Mouse (Mus musculus): ENCODE measurements around the gene Pxn. TPM values are rescaled to one million over a fixed set of nuclear protein-coding genes. Genes with fewer than 3 reads are reported as not detected.

Pxn gene
- polyA plus RNA-seq, 1 experiment = 194 TPM

- TF ChIP-seq POLR2A (IDR thresholded peaks at IDR 0.05; ENCODE audit: borderline replicate concordance, insufficient read depth, low read length) (no peak), CTCF (IDR thresholded peaks at IDR 0.05; ENCODE audit: borderline replicate concordance, insufficient read depth, low read depth, low read length) (no peak)
- no peaks in the 10 kb centered on the region for H3K27me3 ChIP-seq (ENCODE audit: control insufficient read depth, insufficient read depth, low read length)
- DNase-seq = peak in 1 of 2 experiments; percentile 46
- peak overlapping the region; percentile 82 for H3K4me3 ChIP-seq (replicated peaks; ENCODE audit: insufficient read depth, low read depth, low read length)
- WGBS = 5% methylated on average over 10 of the region's 10 CpGs
- peak overlapping the region; percentile 80 for H3K27ac ChIP-seq (ENCODE audit: insufficient read depth, low read length)
- H3K4me1 ChIP-seq (ENCODE audit: control insufficient read depth, insufficient read depth, low read length) = peaks cover 21% of the 10 kb centered on the region
Observed at GRCm38 (mm10) chr5:115508859-115509147, 2.3 kb downstream of the Pxn start.

GRCm38 (mm10) chr5:115509321-115509761, 2.9 kb downstream of the Pxn start:
- H3K27me3 ChIP-seq (ENCODE audit: control insufficient read depth, insufficient read depth, low read length) = no peaks in the 10 kb centered on the region
- TF ChIP-seq CTCF (IDR thresholded peaks at IDR 0.05; ENCODE audit: borderline replicate concordance, insufficient read depth, low read depth, low read length) = no peak
- TF ChIP-seq POLR2A (IDR thresholded peaks at IDR 0.05; ENCODE audit: borderline replicate concordance, insufficient read depth, low read length) = no peak
- H3K27ac ChIP-seq (ENCODE audit: insufficient read depth, low read length) = peak overlapping the region; percentile 14
- 6% methylated on average over 15 of the region's 15 CpGs for WGBS
- DNase-seq = peak; percentile 50 to 53
- H3K4me1 ChIP-seq (ENCODE audit: control insufficient read depth, insufficient read depth, low read length) = peaks cover 26% of the 10 kb centered on the region
- H3K4me3 ChIP-seq (replicated peaks; ENCODE audit: insufficient read depth, low read depth, low read length) = peak overlapping the region; percentile 51

GRCm38 (mm10) chr5:115509790-115510689, 3.6 kb downstream of the Pxn start:
- WGBS = 31% methylated on average over 15 of the region's 15 CpGs
- peak in 1 of 2 experiments; percentile 45 for DNase-seq
- Histone ChIP-seq H3K27ac (ENCODE audit: insufficient read depth, low read length) (peak overlapping the region; percentile 31), H3K27me3 (ENCODE audit: control insufficient read depth, insufficient read depth, low read length) (no peaks in the 10 kb centered on the region), H3K4me3 (replicated peaks; ENCODE audit: insufficient read depth, low read depth, low read length) (peak overlapping the region; percentile 51), H3K4me1 (ENCODE audit: control insufficient read depth, insufficient read depth, low read length) (peaks cover 32% of the 10 kb centered on the region)
- TF ChIP-seq POLR2A (IDR thresholded peaks at IDR 0.05; ENCODE audit: borderline replicate concordance, insufficient read depth, low read length) (no peak), CTCF (IDR thresholded peaks at IDR 0.05; ENCODE audit: borderline replicate concordance, insufficient read depth, low read depth, low read length) (no peak)

GRCm38 (mm10) chr5:115512375-115512774, 5.9 kb downstream of the Pxn start:
- no peak for TF ChIP-seq POLR2A (IDR thresholded peaks at IDR 0.05; ENCODE audit: borderline replicate concordance, insufficient read depth, low read length)
- TF ChIP-seq CTCF (IDR thresholded peaks at IDR 0.05; ENCODE audit: borderline replicate concordance, insufficient read depth, low read depth, low read length) = no peak
- no peak overlapping the region for H3K27ac ChIP-seq (ENCODE audit: insufficient read depth, low read length)
- H3K4me1 ChIP-seq (ENCODE audit: control insufficient read depth, insufficient read depth, low read length) = peaks cover 43% of the 10 kb centered on the region
- WGBS = 61% methylated on average over 7 of the region's 7 CpGs
- H3K4me3 ChIP-seq (replicated peaks; ENCODE audit: insufficient read depth, low read depth, low read length) = no peak overlapping the region
- no peak for DNase-seq
- H3K27me3 ChIP-seq (ENCODE audit: control insufficient read depth, insufficient read depth, low read length) = no peaks in the 10 kb centered on the region

- Histone ChIP-seq H3K27ac (ENCODE audit: insufficient read depth, low read length) (no peak overlapping the region), H3K27me3 (ENCODE audit: control insufficient read depth, insufficient read depth, low read length) (no peaks in the 10 kb centered on the region), H3K4me3 (replicated peaks; ENCODE audit: insufficient read depth, low read depth, low read length) (no peak overlapping the region), H3K4me1 (ENCODE audit: control insufficient read depth, insufficient read depth, low read length) (peaks cover 43% of the 10 kb centered on the region)
- 80% methylated on average over 14 of the region's 14 CpGs for WGBS
- no peak for DNase-seq
- no peak for TF ChIP-seq POLR2A (IDR thresholded peaks at IDR 0.05; ENCODE audit: borderline replicate concordance, insufficient read depth, low read length)
- no peak for TF ChIP-seq CTCF (IDR thresholded peaks at IDR 0.05; ENCODE audit: borderline replicate concordance, insufficient read depth, low read depth, low read length)
Observed at GRCm38 (mm10) chr5:115513246-115513645, 6.8 kb downstream of the Pxn start.

- 95% methylated on average over 16 of the region's 16 CpGs for WGBS
- DNase-seq = no peak
- no peak for TF ChIP-seq CTCF (IDR thresholded peaks at IDR 0.05; ENCODE audit: borderline replicate concordance, insufficient read depth, low read depth, low read length)
- no peak for TF ChIP-seq POLR2A (IDR thresholded peaks at IDR 0.05; ENCODE audit: borderline replicate concordance, insufficient read depth, low read length)
- no peaks in the 10 kb centered on the region for H3K27me3 ChIP-seq (ENCODE audit: control insufficient read depth, insufficient read depth, low read length)
- peaks cover 43% of the 10 kb centered on the region for H3K4me1 ChIP-seq (ENCODE audit: control insufficient read depth, insufficient read depth, low read length)
- no peak overlapping the region for H3K4me3 ChIP-seq (replicated peaks; ENCODE audit: insufficient read depth, low read depth, low read length)
- H3K27ac ChIP-seq (ENCODE audit: insufficient read depth, low read length) = no peak overlapping the region
Observed at GRCm38 (mm10) chr5:115513721-115514120, 7.2 kb downstream of the Pxn start.

GRCm38 (mm10) chr5:115514346-115514745, 7.9 kb downstream of the Pxn start:
- peak overlapping the region; percentile 58 for H3K27ac ChIP-seq (ENCODE audit: insufficient read depth, low read length)
- WGBS = 65% methylated on average over 6 of the region's 6 CpGs
- H3K4me1 ChIP-seq (ENCODE audit: control insufficient read depth, insufficient read depth, low read length) = peaks cover 49% of the 10 kb centered on the region
- no peak overlapping the region for H3K4me3 ChIP-seq (replicated peaks; ENCODE audit: insufficient read depth, low read depth, low read length)
- H3K27me3 ChIP-seq (ENCODE audit: control insufficient read depth, insufficient read depth, low read length) = no peaks in the 10 kb centered on the region
- TF ChIP-seq POLR2A (IDR thresholded peaks at IDR 0.05; ENCODE audit: borderline replicate concordance, insufficient read depth, low read length) (no peak), CTCF (IDR thresholded peaks at IDR 0.05; ENCODE audit: borderline replicate concordance, insufficient read depth, low read depth, low read length) (no peak)
- DNase-seq = no peak

Data from cerebellum, adult 2 months (tissue).